Mouse (Mus musculus) erythroblast, embryonic 14.5 days (primary cell): ENCODE measurements around the gene Hrasls.

ENCODE experiments used
- GATA1 ChIP-seq: IDR thresholded peaks from 2 replicates; pipeline ENCODE4 v1.6.1; 2012; ENCODE audit warnings: low read length, inconsistent platforms, mixed read lengths
- TAL1 ChIP-seq: IDR thresholded peaks from 3 replicates; pipeline ENCODE4 v1.6.1; 2012; ENCODE audit warnings: low read length, inconsistent platforms, mixed read lengths

DNA sequence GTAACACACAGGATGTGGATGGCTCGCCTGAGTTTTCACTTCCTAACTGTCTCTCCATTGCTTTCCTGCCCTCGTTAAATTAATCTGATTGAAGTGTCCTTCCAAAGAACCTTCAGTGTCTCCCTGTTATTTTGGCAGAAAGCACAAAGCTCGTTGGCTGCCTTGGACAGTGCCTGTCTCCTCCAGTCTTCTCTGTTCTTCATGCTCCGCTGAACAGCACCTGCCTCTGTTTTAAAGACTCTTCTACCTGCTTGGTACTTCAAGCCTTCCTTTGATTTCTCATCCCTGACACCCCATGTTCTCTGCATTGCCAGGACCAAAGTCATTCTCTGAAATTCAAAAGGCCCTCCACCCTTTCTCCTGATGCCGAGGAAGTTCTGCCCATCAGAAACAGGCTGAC lies 26.5 kb downstream of the Hrasls start:
- no peak for TF ChIP-seq TAL1
- no peak for TF ChIP-seq GATA1
